Mouse (Mus musculus): Measurements from ENCODE around the gene Tas2r136. TPM values are rescaled to one million over a fixed set of nuclear protein-coding genes. Genes with fewer than 3 reads are reported as not detected.

Tas2r136 gene
- total RNA-seq (2021): not detected
- long read RNA-seq, experiment 1: 0 reads
- long read RNA-seq, experiment 2: 0 reads

DNA sequence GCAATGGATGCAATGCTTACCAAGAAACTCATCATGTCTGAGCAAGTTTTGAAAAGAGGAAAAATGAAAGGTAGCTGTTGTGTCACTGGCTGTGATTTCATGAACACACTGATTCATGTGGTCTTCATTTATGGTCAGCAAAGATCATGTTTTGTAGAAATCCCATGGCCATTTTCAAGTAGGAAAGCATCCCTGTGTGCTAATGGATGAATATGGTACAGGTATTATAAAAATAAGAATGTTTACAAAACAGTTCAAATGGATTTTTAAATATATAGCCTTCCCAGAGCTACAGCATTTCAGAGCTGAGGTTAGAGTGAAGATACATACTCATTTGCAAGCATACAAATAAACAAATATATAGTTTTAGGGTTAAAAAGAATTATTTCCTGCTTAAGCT, at the start of gene Tas2r136:
Tas2r136 (minus strand) TSS at position 101 of the 400 bp plus-strand sequence.
- DNase-seq (ENCODE audit: low spot score in 2 of 2): no peak

DNA sequence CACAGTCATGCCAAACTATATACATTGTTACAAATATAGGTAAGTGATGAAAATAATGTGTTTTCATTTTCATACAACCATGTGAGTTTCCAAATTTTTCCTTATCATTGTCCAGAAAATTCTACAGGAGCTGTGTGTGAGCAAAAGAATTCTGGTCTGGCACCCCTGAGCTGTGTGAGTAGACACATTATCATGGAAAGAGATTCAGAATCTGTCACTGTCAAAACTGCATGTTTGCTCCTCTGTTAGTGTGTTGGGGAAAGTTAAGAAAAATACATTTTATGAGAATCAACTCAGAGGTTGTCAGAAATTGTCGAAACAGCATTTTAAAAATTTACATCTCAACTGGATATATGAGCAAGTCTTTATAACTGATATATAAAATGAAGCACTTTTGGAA, 24.6 kb upstream of the Tas2r136 start, which contains the start of gene Tas2r117:
Tas2r117 (plus strand) TSS at position 301 of the 400 bp plus-strand sequence.
- no peak for DNase-seq (ENCODE audit: low spot score in 2 of 2)

DNA sequence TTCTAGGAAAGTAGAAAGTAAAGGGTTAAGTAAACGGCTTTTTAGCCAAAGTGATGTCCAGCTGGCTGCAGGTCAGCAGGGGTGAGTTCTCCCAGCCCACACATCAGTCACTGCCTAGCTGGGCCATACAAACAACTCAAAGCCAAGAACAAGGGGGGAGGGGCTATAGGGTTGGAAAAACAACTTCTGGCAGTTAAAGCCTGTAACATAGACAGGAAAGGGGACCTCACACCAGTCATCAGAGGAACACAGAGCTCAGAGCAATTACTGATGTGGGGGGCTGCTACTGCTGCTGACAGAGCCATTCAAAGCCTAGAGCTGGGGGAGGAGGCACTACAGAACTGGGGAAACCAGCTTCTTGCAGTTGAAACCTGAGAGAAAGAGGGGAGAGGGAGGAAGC, 17.4 kb upstream of the Tas2r136 start:
- DNase-seq (ENCODE audit: low spot score in 2 of 2): no peak

DNA sequence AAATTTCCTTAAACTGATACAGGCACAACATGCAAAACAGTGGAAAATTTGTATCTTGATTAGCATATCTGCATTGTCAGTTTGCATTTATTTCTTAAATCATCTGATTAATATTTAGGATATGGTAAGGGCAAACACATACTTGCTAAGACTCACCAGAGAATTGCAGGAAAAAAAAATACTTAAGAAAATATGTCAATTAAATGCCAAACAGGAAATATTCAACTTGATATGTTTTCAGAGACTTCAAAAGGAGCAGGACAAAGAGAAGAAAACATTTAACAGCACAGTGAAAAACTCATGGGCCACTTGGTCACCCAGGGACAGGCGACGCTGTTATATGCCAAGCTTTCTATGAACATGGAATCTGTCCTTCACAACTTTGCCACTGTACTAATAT, 16.1 kb downstream of the Tas2r136 start, which contains the start of gene Tas2r102:
Tas2r102 (plus strand) TSS at position 301 of the 400 bp plus-strand sequence.
- DNase-seq (ENCODE audit: low spot score in 2 of 2): no peak

DNA sequence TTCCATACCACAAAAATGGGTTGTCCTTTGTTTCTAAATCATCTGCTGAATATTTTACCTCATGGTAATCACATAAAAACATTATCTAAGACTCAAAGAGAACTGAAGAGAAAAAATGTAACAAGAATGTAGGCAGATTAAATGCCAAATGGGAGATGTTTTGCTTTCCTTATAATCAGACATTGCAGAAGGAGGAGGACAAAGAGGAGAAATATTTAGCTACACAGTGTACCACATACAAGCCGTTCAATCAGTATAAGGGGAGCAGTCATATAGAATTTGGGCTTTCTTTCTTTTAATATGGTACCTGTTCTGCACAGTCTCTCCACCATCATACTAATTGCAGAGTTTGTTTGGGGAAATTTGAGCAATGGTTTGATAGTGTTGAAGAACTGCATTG, 23.5 kb downstream of the Tas2r136 start, which contains the start of gene Tas2r124:
Tas2r124 (plus strand) TSS at position 301 of the 400 bp plus-strand sequence.
- no peak for DNase-seq (ENCODE audit: low spot score in 2 of 2)

DNA sequence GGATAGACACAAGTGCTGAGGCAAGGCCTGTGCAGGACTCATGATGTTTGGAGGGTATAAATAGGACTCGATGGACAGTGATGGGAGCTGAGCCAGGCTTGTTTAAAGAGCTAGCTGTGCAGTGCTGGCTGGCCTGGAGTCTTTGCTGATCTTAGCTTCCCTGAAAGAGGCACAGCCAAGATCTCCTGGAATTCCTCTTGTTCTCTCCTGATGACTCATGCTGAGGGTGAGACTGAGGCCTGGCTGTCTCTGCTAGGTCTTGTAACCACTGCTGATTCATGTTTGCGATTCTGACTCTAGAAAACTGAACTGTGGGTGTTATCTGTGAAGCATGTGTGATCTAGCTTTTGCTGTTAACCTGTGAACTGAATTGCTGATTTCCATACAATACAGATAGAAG, 27.8 kb downstream of the Tas2r136 start:
- peak; percentile 1 to 11 for DNase-seq (ENCODE audit: low spot score in 2 of 2)

DNA sequence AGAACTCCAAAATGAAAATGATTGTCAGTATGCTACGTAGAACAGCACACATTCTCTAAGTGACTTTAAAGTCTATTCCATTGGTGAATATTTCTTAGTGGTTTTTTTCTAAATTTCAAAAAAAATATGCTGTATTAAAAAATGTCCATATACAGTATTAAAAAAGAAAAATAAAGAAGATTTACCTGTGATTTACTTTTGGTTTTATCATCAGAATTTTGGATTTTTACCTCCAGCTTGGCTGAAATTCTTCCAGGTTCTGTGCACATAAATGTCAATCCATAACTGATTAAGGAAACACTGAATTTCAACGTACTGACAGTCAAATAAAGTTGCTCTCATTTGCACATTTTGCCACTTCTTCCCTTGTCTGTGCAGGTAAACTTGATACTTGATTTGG, 40.0 kb downstream of the Tas2r136 start, which contains the start of gene Tas2r115:
Tas2r115 (minus strand) TSS at position 101 of the 400 bp plus-strand sequence.
- no peak for DNase-seq (ENCODE audit: low spot score in 2 of 2)

Other genes starting within 250 kb of the Tas2r136 start
- gene Prh1, start 208.4 kb downstream of the Tas2r136 start, total RNA-seq (2021): not detected
- not detected for gene Prp2, start 182.2 kb downstream of the Tas2r136 start, total RNA-seq (2021)
- not detected for gene A630073D07Rik, start 126.6 kb downstream of the Tas2r136 start, total RNA-seq (2021)
- not detected for gene Tas2r120, start 121.2 kb downstream of the Tas2r136 start, total RNA-seq (2021)
- gene Tas2r121, start 77.2 kb downstream of the Tas2r136 start, total RNA-seq (2021): not detected
- gene Tas2r122, start 66.2 kb downstream of the Tas2r136 start, total RNA-seq (2021): not detected
- not detected for gene Tas2r115, start 40.1 kb downstream of the Tas2r136 start, total RNA-seq (2021)
- gene Tas2r124, start 23.4 kb downstream of the Tas2r136 start, total RNA-seq (2021): not detected
- not detected for gene Tas2r102, start 16.0 kb downstream of the Tas2r136 start, total RNA-seq (2021)
- gene Tas2r117, start 24.7 kb upstream of the Tas2r136 start, total RNA-seq (2021): not detected
- gene Tas2r123, start 69.0 kb upstream of the Tas2r136 start, total RNA-seq (2021): not detected
- not detected for gene Tas2r116, start 77.3 kb upstream of the Tas2r136 start, total RNA-seq (2021)
- not detected for gene Tas2r110, start 89.8 kb upstream of the Tas2r136 start, total RNA-seq (2021)
- gene Tas2r113, start 114.8 kb upstream of the Tas2r136 start, total RNA-seq (2021): not detected
- not detected for gene Tas2r125, start 131.5 kb upstream of the Tas2r136 start, total RNA-seq (2021)
- not detected for gene Tas2r129, start 172.9 kb upstream of the Tas2r136 start, total RNA-seq (2021)
- not detected for gene Tas2r131, start 179.8 kb upstream of the Tas2r136 start, total RNA-seq (2021)
- gene Tas2r109, start 202.8 kb upstream of the Tas2r136 start, total RNA-seq (2021): not detected